Mouse (Mus musculus): Measurements from ENCODE around the gene Sh3gl2.

DNA sequence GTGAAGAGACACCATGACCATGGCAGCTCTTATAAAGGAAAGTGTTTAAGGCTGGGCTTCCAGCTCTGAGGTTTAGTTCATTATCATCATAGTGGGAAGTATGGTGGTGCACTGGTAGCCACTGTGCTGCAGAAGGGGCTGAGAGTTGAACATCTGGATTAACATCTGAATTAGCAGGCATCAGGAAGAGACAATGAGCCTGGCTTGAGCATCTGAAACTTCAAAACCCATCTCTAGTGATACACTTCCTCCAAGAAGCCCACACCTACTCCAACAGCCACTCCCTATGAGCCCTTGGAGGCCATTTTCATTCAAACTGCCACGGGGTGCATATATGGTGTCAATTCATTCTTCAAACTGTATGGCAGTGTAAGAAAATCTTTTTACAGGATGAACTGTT, 3.6 kb downstream of the Sh3gl2 start:
- TF ChIP-seq POLR2A (IDR thresholded peaks at IDR 0.05; ENCODE audit: borderline replicate concordance, low read depth, low read length) (no peak), CTCF (IDR thresholded peaks at IDR 0.05; ENCODE audit: low read depth, low read length) (no peak)
